Mouse (Mus musculus) frontal cortex, postnatal 10 days (tissue): ENCODE results near the gene Fyn.

ENCODE experiments used
- DNase-seq, 2 experiments: peaks; one replicate each; pipeline ENCODE4 v3.0.0; 2022; ENCODE audit warnings: low spot score in 2 of 2, mixed read lengths in 1 of 2

The Fyn gene

GRCm38 (mm10) chr10:39471714-39472531 is 103.3 kb downstream of the Fyn start:
- no peak for DNase-seq

DNA sequence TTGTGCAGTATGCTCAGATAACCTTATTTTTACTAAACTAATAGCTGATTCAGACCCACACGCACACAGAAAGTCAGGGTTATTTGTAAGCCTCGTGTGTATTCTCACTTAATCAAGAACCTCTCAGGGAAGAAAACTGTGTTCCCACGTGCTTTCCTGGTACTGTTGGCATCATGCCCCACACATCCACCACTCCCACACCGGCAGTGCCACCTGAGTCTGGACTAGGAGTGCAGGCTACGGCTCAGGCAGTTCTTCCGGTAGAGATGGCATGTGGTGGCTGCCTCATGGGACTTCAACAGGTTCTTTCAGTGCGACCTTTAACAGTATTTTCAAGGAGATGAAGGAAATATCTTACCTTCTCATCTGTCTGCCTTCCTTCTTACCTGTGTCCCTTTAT is 104.3 kb downstream of the Fyn start:
- DNase-seq = no peak

DNA sequence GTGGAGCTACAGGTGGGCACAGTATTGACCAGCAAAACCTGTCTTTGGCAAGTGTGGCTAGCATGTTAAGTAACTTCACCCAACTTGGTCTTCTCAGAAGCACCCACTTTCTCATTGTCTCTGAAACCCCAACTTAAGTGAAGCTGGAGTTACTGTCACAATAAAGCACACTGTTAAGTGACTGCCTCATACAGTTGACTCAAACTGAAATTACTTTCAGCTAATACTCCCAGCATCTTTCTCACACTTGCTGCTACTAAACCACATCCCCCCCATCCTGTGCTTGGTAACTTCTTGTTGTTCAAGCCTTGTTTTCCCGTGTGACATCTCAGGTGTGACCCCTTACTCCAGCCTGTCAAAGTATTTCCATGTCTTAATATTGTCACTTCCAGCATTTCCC is 110.7 kb downstream of the Fyn start:
- no peak for DNase-seq

- no peak for DNase-seq
Observed at GRCm38 (mm10) chr10:39484382-39484826, 115.7 kb downstream of the Fyn start.

DNA sequence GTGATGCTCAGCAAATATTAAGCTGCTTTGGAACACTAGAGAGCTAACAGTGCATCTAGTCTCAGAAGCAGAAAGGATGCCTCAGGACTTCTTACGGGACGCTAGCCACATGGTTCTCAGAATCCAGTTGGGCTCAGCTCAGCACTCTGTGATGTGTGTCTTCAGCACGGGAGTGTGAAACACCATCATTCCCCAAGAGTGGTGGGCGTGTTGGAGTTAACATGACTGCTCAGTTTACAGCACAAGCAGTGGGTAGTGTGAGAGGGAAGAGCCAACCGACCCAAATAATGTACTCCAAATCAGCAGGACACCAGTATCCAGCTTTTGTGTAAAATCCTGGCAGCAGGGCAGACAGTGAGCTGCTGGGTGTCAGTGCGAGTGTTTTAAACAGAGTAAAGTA is 116.2 kb downstream of the Fyn start:
- DNase-seq = no peak

- no peak for DNase-seq
Observed at GRCm38 (mm10) chr10:39485939-39486338, 117.3 kb downstream of the Fyn start.

DNA sequence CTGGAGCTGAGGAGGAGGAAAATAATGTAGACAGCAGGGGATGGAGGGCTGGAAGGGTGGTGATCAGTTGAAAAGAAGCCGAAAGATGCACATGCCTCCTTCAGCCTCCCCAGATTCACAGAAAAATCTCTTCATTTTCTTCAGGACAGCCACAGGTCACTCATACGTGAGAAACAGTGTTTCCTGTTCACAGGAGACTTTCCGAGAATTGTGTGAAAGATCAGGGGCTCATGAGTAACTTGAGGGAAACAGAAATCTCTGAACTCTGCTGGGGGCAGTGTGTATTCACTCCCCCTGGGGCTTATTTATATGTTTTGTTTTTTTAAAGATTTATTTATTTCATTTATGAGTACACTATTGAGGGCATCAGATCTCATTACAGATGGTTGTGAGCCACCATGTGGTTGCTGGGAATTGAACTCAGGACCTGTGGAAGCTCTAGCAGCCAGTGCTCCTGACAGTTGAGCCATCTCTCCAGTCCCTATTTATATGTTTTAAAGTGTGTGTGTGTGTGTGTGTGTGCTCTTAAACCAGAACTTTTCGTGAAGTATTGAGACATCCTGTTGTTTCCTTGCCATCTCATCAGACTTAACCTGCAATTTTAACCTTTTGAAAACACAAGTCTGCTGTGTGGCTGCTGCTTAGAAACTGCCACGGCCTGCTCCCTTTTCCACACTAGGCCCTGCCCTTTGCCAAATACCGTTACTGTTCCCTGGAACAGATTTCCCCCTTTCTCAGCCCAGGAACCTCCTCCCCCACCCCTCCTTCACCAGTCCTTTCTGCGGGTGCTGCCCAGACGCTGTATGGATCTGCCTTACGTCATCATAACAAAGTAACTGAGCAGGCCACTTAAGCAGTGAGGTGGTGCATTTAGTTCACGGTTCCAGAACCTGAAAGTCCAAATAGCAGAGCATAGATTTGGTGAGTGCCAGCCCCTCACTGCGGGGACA is 118.1 kb downstream of the Fyn start:
- DNase-seq = no peak

DNA sequence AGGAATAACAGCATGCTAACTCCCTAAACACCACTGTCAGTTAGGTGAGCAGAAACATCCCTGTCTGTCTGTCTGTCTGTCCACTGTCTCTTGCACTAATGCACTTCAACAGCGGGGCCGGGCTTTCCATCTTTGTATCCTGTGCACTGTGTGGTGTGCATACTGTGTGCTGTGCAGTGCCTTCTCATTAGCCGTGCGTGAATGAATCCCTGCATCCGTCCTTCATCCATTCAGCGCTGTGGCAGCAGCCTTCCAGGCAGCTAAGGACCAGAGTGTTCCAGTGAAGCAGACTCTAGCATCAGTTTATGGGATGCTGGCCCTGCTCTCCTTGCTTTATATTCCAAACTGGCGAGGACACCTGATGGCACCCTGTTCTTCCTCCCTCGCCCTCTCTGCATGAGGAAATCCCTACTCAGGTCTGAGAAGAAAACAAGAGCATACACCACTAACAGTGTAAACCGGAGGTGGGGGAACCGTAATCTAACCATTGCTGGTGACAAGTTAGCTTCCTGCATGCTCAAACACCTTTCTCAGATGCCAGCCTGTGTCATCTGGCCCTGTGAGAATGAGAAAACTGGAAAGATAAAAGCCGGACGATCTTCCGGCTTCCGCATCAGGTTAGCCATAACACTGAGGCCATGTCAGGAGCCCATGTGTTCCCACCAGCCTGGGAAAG is 119.2 kb downstream of the Fyn start:
- no peak for DNase-seq

DNA sequence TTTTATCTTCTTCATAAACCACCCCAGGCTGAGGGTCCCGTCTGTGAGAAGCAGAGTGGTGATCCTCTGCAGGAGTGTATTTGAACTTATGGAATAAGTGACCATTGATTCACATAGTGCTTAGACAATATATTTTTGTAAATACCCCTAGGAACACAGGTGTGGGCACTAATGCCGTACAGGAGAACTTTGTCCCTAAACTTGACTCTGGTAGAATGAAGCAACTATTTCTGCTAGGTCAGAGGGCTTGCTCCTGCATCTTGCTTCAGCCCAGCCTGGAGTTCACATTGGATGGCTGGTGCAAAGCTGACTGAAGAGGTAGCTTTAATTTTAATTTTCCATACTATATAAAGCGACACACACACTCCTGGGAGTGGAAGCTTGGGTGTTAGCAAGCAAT is 119.9 kb downstream of the Fyn start:
- DNase-seq = no peak

GRCm38 (mm10) chr10:39488956-39489355 is 120.3 kb downstream of the Fyn start:
- no peak for DNase-seq

GRCm38 (mm10) chr10:39490349-39491121 is 121.9 kb downstream of the Fyn start:
- no peak for DNase-seq

- no peak for DNase-seq
Observed at GRCm38 (mm10) chr10:39492146-39492545, 123.5 kb downstream of the Fyn start.

GRCm38 (mm10) chr10:39493007-39493406 is 124.4 kb downstream of the Fyn start:
- DNase-seq = no peak

DNA sequence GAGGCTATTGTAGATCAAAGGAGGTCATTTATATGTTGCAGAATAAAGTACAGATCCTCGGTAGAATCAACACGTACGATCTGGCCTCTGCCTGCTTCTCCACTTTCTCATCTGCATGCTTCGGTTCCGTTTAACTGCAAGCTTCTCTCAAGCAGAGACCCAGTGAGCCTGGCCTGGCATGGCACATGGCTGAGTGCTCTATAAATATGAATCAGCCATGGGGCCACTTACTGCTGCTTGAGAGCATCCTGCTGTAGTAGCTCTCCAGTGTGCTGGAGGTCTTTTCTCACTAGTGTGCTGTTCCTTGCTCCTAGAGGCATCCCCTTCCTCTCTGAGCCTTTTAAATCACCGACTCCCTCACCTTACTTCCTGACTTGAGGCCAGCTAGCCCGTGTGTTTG is 130.0 kb downstream of the Fyn start:
- DNase-seq = no peak

DNA sequence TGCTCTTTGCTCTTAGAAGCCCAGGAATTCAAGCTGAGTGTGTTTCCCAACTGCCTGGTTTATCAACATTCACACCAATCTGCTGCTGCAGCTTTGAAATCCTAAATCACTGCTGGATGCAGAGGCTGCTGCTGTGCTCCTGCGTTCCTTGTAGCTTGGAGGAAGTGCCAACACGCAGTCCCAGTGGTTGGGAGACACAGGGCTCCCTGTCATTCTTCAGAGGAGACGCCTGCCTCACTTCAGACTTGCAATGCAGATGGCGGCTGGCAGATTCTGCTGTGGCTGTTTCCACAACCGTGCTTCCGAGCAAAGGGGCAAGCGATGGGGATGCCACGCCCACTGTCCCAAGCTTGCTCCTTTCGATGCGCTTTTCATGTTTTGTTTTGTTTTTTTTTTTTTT is 132.9 kb downstream of the Fyn start:
- DNase-seq = no peak

- peak; percentile 44 to 55 for DNase-seq
Observed at GRCm38 (mm10) chr10:39501977-39502706, 133.5 kb downstream of the Fyn start.

DNA sequence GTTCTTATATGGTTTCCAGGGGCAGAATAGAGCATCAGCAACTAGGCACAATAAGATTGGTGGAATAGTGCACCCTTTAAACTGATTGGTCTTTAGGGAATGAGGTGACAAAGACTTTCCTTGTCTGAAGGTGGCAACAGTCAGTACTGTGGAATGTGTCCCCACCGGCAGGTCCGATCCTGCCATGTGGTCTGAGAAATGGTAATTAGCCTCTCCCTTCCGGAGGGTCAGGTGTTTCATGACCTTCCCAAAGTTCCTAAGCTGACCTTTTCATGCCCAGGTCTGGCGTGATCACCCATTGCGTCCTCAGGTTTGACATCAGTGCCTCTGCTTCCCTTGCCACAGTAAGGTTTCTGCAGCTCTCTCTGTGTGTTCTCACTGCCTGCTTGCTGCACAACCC is 134.7 kb downstream of the Fyn start:
- DNase-seq = no peak

DNA sequence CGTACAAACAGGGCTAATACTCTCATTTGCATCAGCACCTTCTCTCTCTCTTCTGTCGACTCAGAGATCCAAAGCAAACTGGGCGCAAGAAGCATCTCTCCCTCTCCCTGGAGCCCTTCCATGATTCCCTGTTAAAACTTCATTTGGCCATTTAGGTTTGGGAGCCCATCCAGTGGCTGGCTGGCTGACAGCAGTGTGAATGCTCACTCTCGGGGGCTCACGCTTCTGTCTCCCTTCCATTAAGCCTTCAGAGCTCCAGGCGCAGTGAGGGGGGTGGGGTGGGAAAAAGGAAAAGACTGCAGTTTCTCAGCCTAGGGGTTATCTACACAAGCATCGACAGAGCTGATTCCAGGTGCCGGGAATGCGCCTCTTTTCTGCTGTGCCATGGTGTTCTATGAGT is 136.4 kb downstream of the Fyn start:
- DNase-seq = no peak

GRCm38 (mm10) chr10:39505621-39506020 is 137.0 kb downstream of the Fyn start:
- no peak for DNase-seq

- DNase-seq = no peak
Observed at GRCm38 (mm10) chr10:39506353-39506752, 137.7 kb downstream of the Fyn start.

- no peak for DNase-seq
Observed at GRCm38 (mm10) chr10:39506831-39507230, 138.2 kb downstream of the Fyn start.
